Mouse (Mus musculus) gonadal fat pad, adult 2 months (tissue): Measurements from ENCODE around the gene Tprgl. TPM values are rescaled to one million over a fixed set of nuclear protein-coding genes. Genes with fewer than 3 reads are reported as not detected.

Experiments
- DNase-seq: peaks from one replicate; pipeline ENCODE4 v3.0.0-alpha.2; 2012; ENCODE audit warnings: low read depth
- polyA plus RNA-seq: library from polyadenylated mRNA; depleted of rRNA; stranded (reverse); fragments of >200 nt; gene quantifications from 2 replicates; pipeline ENCODE4 v1.2.3, GENCODE M21; 2012; rRNA removed

Gene Tprgl
- 139 and 174 TPM in 2 replicates for polyA plus RNA-seq

- no peak for DNase-seq
Observed at GRCm38 (mm10) chr4:154160538-154161390, at the start of gene Tprgl. Gene Tprgl (minus strand): TSS chr4:154160666.

GRCm38 (mm10) chr4:154209825-154210224 is 49.4 kb upstream of the Tprgl start:
- DNase-seq = no peak

DNA sequence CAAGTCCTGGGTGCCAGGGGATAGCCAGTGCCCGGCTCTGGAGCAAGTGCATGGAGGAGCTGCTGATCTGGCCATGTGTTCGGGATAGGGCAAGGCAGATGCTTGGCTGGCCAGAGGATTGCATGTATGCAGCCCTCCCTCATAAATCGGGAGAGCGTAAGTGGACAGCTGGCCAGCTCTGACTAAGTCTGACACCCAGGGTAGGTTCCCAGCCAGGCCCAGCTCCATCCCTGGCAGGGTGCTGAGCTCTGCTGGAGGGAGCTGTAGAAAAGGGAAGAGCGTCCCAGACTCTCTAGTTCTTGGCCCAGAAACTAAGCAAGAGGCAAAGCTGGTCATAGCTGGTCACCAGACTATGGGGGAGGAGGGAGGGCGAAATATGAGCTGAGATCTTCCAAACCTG is 48.6 kb upstream of the Tprgl start:
- DNase-seq = no peak

GRCm38 (mm10) chr4:154207261-154207660 is 46.8 kb upstream of the Tprgl start:
- no peak for DNase-seq

- DNase-seq = no peak
Observed at GRCm38 (mm10) chr4:154205392-154205791, 44.9 kb upstream of the Tprgl start.

GRCm38 (mm10) chr4:154204532-154204931 is 44.1 kb upstream of the Tprgl start:
- DNase-seq = no peak

DNA sequence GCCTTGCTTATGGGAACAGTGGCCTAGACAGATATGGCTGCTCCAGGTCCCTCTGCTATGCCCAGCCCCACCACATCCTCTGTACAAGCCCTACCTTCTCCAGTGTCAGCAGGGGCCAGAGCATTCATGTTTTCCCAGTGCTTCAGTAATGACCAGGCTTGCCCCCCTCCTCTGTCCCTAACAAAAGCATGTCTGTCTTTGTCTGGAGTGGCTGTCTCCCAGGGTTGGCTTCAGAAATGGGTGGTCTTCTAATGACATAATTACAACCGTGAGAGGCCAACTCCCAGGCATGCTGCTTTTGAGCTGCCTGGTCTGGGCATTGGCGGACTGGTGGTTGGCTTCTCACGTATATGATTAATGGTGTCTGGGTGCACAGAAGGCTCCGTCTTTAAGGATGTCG is 41.0 kb upstream of the Tprgl start:
- no peak for DNase-seq

- no peak for DNase-seq
Observed at GRCm38 (mm10) chr4:154198377-154198961, 38.0 kb upstream of the Tprgl start.

DNA sequence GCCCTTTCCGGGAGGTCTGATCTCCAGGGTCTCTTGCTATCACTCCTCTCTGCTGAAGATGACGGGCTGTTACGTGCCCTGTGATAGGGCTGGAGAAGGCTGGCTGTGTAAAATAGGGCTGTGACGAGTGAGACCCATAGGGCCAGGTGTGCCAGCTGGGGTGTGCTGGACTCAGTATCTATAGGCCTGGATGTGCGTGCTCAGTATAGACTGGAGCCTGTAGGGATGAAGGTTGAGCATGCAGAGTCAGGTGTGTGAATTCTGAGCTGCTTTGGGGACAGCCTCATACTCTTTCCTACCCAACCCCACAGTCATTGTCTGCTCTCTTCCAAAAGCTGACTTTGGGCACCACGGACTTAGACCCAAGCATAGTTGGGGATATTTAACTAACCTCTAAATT is 37.5 kb upstream of the Tprgl start:
- DNase-seq = no peak

- DNase-seq = no peak
Observed at GRCm38 (mm10) chr4:154188948-154189347, 28.5 kb upstream of the Tprgl start.

DNA sequence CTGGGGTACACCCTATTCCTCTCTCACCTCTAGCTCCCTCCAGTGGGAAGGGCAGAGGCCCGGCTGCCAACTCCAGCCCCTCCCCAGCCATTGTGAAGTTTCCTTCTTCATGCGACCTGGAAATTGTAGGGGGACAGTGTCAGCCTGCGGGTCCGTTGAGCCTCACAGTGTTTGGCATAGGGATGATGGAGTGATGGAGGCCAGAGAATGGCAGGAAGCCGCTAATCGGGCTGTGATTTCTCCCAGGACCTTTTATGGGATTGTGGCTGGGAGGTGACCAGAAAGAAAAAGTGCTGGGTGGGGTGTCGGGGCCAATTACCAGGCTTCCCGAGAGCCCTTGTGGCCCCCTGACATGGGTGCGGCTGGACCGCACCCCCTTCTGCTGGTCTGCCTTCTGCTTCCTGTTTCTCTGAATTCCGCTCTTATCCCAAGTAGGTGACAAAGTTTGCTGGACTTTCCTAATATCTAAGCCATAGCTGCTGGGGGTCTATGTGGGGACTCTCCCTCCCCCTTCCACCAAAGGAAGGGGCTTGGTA is 25.6 kb upstream of the Tprgl start:
- DNase-seq = no peak

GRCm38 (mm10) chr4:154185001-154185400 is 24.5 kb upstream of the Tprgl start:
- DNase-seq = no peak

DNA sequence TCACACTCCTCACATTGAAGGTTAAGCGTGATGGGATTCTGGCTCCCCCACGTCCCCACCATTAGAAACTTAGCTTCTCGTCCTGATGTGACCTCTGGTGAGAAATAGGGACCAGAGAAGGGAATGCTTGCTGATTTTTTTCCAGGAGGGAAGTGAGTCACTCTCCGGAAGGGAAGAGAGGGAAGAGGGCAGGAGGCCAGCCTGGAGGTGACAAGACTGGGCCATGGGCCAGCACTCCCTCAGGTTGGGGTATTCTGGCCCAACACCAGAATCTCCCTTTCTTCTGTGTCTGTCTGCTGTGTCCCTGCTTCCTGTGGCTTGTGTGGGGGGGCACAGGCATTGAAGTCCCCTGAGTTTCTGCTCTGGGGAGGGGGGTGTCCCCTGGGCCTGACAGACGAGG is 23.1 kb upstream of the Tprgl start:
- no peak for DNase-seq

DNA sequence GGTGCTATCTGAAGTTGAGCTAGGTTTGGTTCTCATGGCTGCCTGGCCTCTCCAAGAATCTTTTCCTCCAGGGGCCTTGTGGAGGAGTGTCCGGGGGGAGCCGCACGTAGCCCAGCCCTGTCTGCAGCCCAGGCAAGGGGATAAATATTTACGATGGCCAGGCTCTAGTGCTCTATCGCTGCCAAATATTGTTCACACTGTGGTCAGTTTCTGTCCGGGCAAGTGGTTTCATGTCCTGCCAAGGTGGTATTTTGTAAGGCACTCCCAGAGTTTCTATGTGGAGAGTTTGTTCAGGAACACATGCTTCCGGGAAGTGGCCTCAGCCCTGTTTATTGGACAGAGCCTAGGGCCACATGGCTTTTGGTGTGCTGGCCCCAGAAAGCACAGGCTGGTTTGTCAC is 20.5 kb upstream of the Tprgl start:
- no peak for DNase-seq

DNA sequence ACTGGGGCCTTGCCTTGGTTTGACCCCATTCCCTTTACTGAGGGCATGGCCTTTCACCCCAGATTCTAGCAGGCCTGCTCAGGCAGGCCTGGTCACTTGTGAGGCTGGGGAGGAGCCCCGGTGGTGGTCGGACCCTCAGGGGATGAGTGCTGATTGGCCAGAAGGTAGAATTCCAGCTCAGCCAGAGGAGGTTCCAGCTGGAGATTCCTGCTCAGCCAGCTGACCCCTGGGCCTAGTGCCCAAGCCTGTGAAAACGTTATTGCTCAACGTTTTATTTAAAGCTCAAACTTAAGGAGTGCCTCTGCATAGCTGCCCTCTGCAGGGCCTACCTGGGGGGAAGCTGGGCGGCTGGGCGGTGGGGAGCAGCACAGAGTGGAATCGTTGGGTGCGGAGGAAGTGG is 16.8 kb upstream of the Tprgl start:
- no peak for DNase-seq

DNA sequence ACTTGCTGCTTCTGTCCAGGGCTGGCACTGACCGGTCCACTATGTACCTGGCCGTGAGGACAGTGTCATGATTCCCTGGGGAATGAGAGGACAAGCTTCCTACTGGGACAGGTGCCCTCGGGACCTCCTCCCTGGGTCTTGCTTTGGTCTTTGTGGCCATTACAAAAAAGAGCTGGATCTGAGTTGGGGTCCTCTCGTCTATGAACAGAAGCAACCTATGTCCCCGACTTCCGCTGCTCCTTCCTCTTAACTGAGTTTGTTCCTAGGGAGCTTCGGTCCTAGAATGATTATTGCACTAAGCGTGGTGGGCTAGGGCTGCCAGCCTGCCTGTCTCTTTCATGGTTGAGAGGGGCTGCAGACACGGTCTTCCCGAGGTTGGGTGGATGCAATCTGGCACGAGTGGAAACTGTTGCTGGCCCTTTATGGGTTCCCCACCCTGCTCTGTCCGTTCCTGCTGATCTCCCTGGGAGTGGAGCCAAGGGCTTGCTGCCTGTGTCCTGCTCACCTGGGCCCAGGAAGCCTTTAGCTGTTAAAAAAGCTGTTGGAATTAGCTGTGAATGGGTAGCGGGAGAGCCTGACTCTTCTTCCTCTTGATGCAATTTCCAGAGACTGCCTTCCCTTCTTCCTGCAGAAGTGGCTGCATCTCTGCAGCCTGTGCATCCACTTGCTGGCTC is 11.6 kb upstream of the Tprgl start:
- no peak for DNase-seq

GRCm38 (mm10) chr4:154171151-154171930 is 10.9 kb upstream of the Tprgl start:
- DNase-seq = no peak

DNA sequence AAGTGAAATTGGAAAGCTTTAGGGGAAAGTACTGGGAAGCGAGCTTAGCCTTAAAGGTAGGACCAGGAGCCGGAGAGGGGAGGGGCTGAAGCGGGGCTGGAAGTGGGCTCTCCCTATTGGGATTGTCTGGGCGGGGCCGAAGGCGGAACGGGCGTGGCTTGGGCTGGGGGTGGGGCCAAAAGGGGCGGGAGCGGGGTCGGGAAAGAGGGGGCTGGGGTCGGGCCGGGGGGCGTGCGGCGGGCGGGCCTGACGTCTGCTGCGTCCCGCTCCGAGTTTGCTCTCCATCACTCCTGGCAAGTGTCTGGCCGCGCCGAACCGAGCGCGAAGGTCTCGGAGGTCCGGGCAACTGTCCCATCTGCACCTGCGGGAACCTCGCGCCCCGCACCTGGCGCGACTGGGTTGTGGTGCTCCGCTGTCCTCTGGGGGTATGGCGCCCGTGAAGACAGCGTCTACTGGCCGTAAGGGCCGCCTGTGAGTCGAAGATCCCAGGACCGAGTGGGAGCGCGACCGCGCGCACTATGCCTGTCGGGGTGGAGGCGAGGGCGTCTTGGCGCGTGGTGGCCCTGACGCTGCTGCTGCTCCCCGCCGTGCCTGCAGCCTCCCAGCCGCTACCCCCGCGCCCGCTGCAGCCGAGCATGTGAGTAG is 10.2 kb upstream of the Tprgl start, which contains the start of gene Megf6:
Megf6 (plus strand) TSS at position 225 of the 645 bp plus-strand sequence.
- no peak for DNase-seq

GRCm38 (mm10) chr4:154170021-154170420 is 9.6 kb upstream of the Tprgl start:
- DNase-seq = no peak

DNA sequence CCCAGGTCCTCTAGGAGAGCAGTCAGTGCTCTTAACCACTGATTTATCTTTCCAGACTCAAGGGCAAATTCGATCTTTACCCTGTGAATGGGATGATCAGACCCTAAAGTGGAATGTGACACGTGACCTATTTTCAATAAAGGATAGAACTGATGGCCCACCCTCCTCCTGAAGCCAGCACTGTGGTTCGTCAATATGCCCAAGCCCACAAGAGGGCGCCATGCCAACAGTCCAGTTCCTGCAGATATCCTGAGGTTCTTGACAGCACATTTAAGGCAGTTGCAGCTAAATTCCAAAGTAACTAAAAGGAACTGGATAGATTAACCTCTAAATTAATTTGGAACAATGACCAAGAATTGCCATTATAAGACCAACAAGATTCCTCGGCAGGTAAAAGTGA is 6.6 kb upstream of the Tprgl start:
- DNase-seq = no peak

- no peak for DNase-seq
Observed at GRCm38 (mm10) chr4:154163296-154163695, 2.8 kb upstream of the Tprgl start.
